In genomic region chr7:127614511-127614890, GRCm38 (mm10) we compare ENCODE assay signal across 9 mouse cellular contexts. TPM values are rescaled to one million over a fixed set of nuclear protein-coding genes. Genes with fewer than 3 reads are reported as not detected.
A peak's percentile ranks its signal among the peaks of the same experiment; 100 is the strongest.
DNase-seq lines count a peak whose midpoint lies in the region; ATAC-seq and TF ChIP-seq lines count a peak whose summit lies in the region.
"Had no signal": no experiment of that assay in that cellular context is flagged by ENCODE, and none has a peak within 500 bp of the region (broad histone marks: within the 10 kb centered on the region; RNA-seq: fewer than 3 reads in every experiment).

No protein-coding gene starts in this region.

- H3K4me3 ChIP-seq in MEL (ENCODE audit: control insufficient read depth in 1 of 2, insufficient read depth in 1 of 2, low read depth in 2 of 2, low read length in 2 of 2): peak overlapping the region; percentile 97 to 99
- peak overlapping the region; percentile 100 for H3K4me3 ChIP-seq in embryonic facial prominence, embryonic 13.5 days
- peak overlapping the region; percentile 98 for H3K4me3 ChIP-seq in limb, embryonic 10.5 days
- H3K4me3 ChIP-seq in midbrain, embryonic 11.5 days (ENCODE audit: low read depth, low read length): peak overlapping the region; percentile 99

- peak overlapping the region; percentile 86 for H3K4me2 ChIP-seq in embryonic facial prominence, embryonic 13.5 days
- H3K4me2 ChIP-seq in midbrain, embryonic 11.5 days: peak overlapping the region; percentile 62

- no peaks in the 10 kb centered on the region for H3K9me3 ChIP-seq in MEL (replicated peaks; ENCODE audit: insufficient read depth, low read length)
- no peaks in the 10 kb centered on the region for H3K9me3 ChIP-seq in embryonic facial prominence, embryonic 13.5 days
- no peaks in the 10 kb centered on the region for H3K9me3 ChIP-seq in limb, embryonic 10.5 days (replicated peaks)
- no peaks in the 10 kb centered on the region for H3K9me3 ChIP-seq in midbrain, embryonic 11.5 days (ENCODE audit: control insufficient read depth, low read length)

- H3K27me3 ChIP-seq in MEL (ENCODE audit: control insufficient read depth in 1 of 2, insufficient read depth in 2 of 2, low read length in 2 of 2): no peaks in the 10 kb centered on the region
- no peaks in the 10 kb centered on the region for H3K27me3 ChIP-seq in embryonic facial prominence, embryonic 13.5 days
- no peaks in the 10 kb centered on the region for H3K27me3 ChIP-seq in limb, embryonic 10.5 days (ENCODE audit: low read depth, poor library complexity, severe bottlenecking)
- H3K27me3 ChIP-seq in midbrain, embryonic 11.5 days (ENCODE audit: control insufficient read depth, insufficient read depth, low read length): no peaks in the 10 kb centered on the region

- ATAC-seq in cerebellum, adult (ENCODE audit: insufficient number of reproducible peaks, low FRiP score, low TSS enrichment): no peak
- 0 out of 2 replicates have a peak, but pooled peaks have one; percentile 12 for ATAC-seq in embryonic facial prominence, embryonic 13.5 days (ENCODE audit: insufficient number of reproducible peaks, insufficient read depth, low FRiP score, low TSS enrichment, low read depth)
- ATAC-seq in midbrain, embryonic 11.5 days (ENCODE audit: low FRiP score): peak; percentile 26

- TF ChIP-seq CTCF in MEL (IDR thresholded peaks at IDR 0.05 in 2 of 3, conservative IDR thresholded peaks at IDR 0.05 in 1 of 3; ENCODE audit: control insufficient read depth in 1 of 3, insufficient read depth in 1 of 3, low read depth in 2 of 3, low read length in 3 of 3, poor library complexity in 1 of 3, severe bottlenecking in 1 of 3): no peak

- H3K9ac ChIP-seq in MEL (ENCODE audit: control insufficient read depth, low read depth, low read length, poor library complexity, severe bottlenecking): peak overlapping the region; percentile 99
- peak overlapping the region; percentile 94 for H3K9ac ChIP-seq in embryonic facial prominence, embryonic 13.5 days
- peak overlapping the region; percentile 98 for H3K9ac ChIP-seq in midbrain, embryonic 11.5 days (ENCODE audit: low read length)

- H3K36me3 ChIP-seq in MEL (ENCODE audit: control insufficient read depth in 1 of 2, insufficient read depth in 2 of 2, low read length in 2 of 2): peaks cover 0 to 8% of the 10 kb centered on the region in 2 experiments; a peak in 2 of 4 replicates
- H3K36me3 ChIP-seq in embryonic facial prominence, embryonic 13.5 days: peaks cover 34% of the 10 kb centered on the region
- H3K36me3 ChIP-seq in limb, embryonic 10.5 days: peaks cover 46% of the 10 kb centered on the region
- H3K36me3 ChIP-seq in midbrain, embryonic 11.5 days (ENCODE audit: control insufficient read depth, insufficient read depth, low read length): peaks cover 26% of the 10 kb centered on the region

- peak; percentile 38 for DNase-seq in cerebellum, adult 9-11 months
- peak; percentile 60 for DNase-seq in MEL (ENCODE audit: low read depth, low spot score)
- peak; percentile 55 to 66 for DNase-seq in heart, postnatal 36 days
- peak; percentile 73 for DNase-seq in limb, embryonic 10.5 days (ENCODE audit: low spot score)
- DNase-seq in midbrain, embryonic 11.5 days (ENCODE audit: low spot score, missing footprints): peak; percentile 94
- peak; percentile 28 to 50 for DNase-seq in thymus, postnatal 10 days (ENCODE audit: low spot score in 2 of 2)

- H3K27ac ChIP-seq in MEL (ENCODE audit: control insufficient read depth, low read depth, low read length): peak overlapping the region; percentile 11
- peak overlapping the region; percentile 85 for H3K27ac ChIP-seq in embryonic facial prominence, embryonic 13.5 days
- H3K27ac ChIP-seq in limb, embryonic 10.5 days: peak overlapping the region; percentile 96
- peak overlapping the region; percentile 83; the same call in 1 of the 2 replicates for H3K27ac ChIP-seq in midbrain, embryonic 11.5 days (ENCODE audit: low read depth, low read length)
- H3K27ac ChIP-seq: macrophage had no signal

- no peak for TF ChIP-seq RAD21 in MEL (IDR thresholded peaks at IDR 0.05; ENCODE audit: low read depth, low read length)

- intact Hi-C loops in heart, postnatal 36 days (cut with DNase I): no loop called here

- peaks cover 0 to 16% of the 10 kb centered on the region in 2 experiments; a peak in 3 of 4 replicates for H3K4me1 ChIP-seq in MEL (ENCODE audit: control insufficient read depth in 1 of 2, insufficient read depth in 2 of 2, low read length in 2 of 2)
- H3K4me1 ChIP-seq in embryonic facial prominence, embryonic 13.5 days: peaks cover 14% of the 10 kb centered on the region
- H3K4me1 ChIP-seq in limb, embryonic 10.5 days: peaks cover 27% of the 10 kb centered on the region
- H3K4me1 ChIP-seq in midbrain, embryonic 11.5 days (ENCODE audit: control insufficient read depth, insufficient read depth, low read length): peaks cover 8% of the 10 kb centered on the region

- peaks cover 23% of the 10 kb centered on the region for H3K79me2 ChIP-seq in MEL (ENCODE audit: control insufficient read depth, insufficient read depth, low read length, poor library complexity)

- peak in 1 of 2 experiments; percentile 6; a peak in 1 of 4 replicates for TF ChIP-seq POLR2A in MEL (IDR thresholded peaks at IDR 0.05; ENCODE audit: control insufficient read depth in 1 of 2, insufficient read depth in 1 of 2, low read depth in 1 of 2, low read length in 2 of 2, poor library complexity in 1 of 2)

- WGBS in embryonic facial prominence, embryonic 13.5 days: 5% methylated on average over 41 of the region's 44 CpGs
- under 1% methylated on average over 42 of the region's 44 CpGs for WGBS in limb, embryonic 10.5 days
- WGBS in midbrain, embryonic 11.5 days: under 1% methylated on average over 39 of the region's 44 CpGs

- no peak for TF ChIP-seq EP300 in MEL (IDR thresholded peaks at IDR 0.05; ENCODE audit: low read depth in 1 of 2, low read length in 2 of 2)

TF ChIP-seq in MEL, 35 proteins besides CTCF, POLR2A, EP300 and RAD21 (continues in another document):
- no peak for TF ChIP-seq JUND (IDR thresholded peaks at IDR 0.05; ENCODE audit: low read depth, low read length)
- no peak for TF ChIP-seq CHD1 (IDR thresholded peaks at IDR 0.05; ENCODE audit: low read depth, low read length)
- no peak for TF ChIP-seq RCOR1 (IDR thresholded peaks at IDR 0.05; ENCODE audit: low read depth, low read length)
- TF ChIP-seq E2F4 (IDR thresholded peaks at IDR 0.05; ENCODE audit: borderline replicate concordance, low read depth, low read length): peak; percentile 41; the same call in 1 of the 2 replicates
- TF ChIP-seq KAT2A (conservative IDR thresholded peaks at IDR 0.05; ENCODE audit: low read depth, low read length): no peak
- no peak for TF ChIP-seq USF1 (IDR thresholded peaks at IDR 0.05; ENCODE audit: low read depth, low read length)
- no peak for TF ChIP-seq MAX (IDR thresholded peaks at IDR 0.05; ENCODE audit: low read length)
- TF ChIP-seq UBTF (IDR thresholded peaks at IDR 0.05; ENCODE audit: borderline replicate concordance, insufficient read depth, low read depth, low read length): 0 out of 2 replicates have a peak, but pooled peaks have one; percentile 36

RNA-seq across cellular contexts. Expression of gene Zfp629, which starts 1.1 kb away (rescaled TPM):
- 9.4 and 12.6 TPM in 2 replicates for total RNA-seq in MEL (2012; rRNA removed)
- 10 to 100 TPM in 1 of 2 experiments, not detected in 1; 10.8 TPM for polyA plus RNA-seq in MEL (2012; ENCODE audit: insufficient read depth in 1 of 2, insufficient read length in 2 of 2, low read depth in 1 of 2, low replicate concordance in 2 of 2, missing spikeins in 1 of 2)
- polyA plus RNA-seq in embryonic facial prominence, embryonic 13.5 days (2015; fragmentation: Nextera tagmentation; extraction: Ambion mirVana): 15.8 and 18.8 TPM in 2 replicates
- 10 to 100 TPM; 18.1 to 22.4 TPM for total RNA-seq in heart, postnatal 36 days (2021)
- 29.0 and 32.9 TPM in 2 replicates for polyA plus RNA-seq in limb, embryonic 10.5 days (2016; fragmentation: Nextera tagmentation; extraction: Ambion mirVana)
- polyA plus RNA-seq in midbrain, embryonic 11.5 days (2014; fragmentation: Nextera tagmentation; extraction: Ambion mirVana): 32.1 and 34.4 TPM in 2 replicates

RNA-seq across cellular contexts. Expression of gene Rnf40, which starts 25.9 kb away (rescaled TPM):
- total RNA-seq in MEL (2012; rRNA removed): 43.8 and 49.5 TPM in 2 replicates
- 10 to 100 TPM in 1 of 2 experiments, not detected in 1; 75.1 TPM for polyA plus RNA-seq in MEL (2012; ENCODE audit: insufficient read depth in 1 of 2, insufficient read length in 2 of 2, low read depth in 1 of 2, low replicate concordance in 2 of 2, missing spikeins in 1 of 2)
- polyA plus RNA-seq in embryonic facial prominence, embryonic 13.5 days (2015; fragmentation: Nextera tagmentation; extraction: Ambion mirVana): 51.2 and 58.1 TPM in 2 replicates
- 10 to 100 TPM; 42.3 to 43.1 TPM for total RNA-seq in heart, postnatal 36 days (2021)
- 62.2 and 69.6 TPM in 2 replicates for polyA plus RNA-seq in limb, embryonic 10.5 days (2016; fragmentation: Nextera tagmentation; extraction: Ambion mirVana)
- polyA plus RNA-seq in midbrain, embryonic 11.5 days (2014; fragmentation: Nextera tagmentation; extraction: Ambion mirVana): 36.5 and 39.2 TPM in 2 replicates

RNA-seq across cellular contexts. Expression of gene Ccdc189, which starts 26.1 kb away (rescaled TPM):
- 3.6 and 6.9 TPM in 2 replicates for total RNA-seq in MEL (2012; rRNA removed)
- 1 to 10 TPM in 1 of 2 experiments, not detected in 1; 4.2 TPM for polyA plus RNA-seq in MEL (2012; ENCODE audit: insufficient read depth in 1 of 2, insufficient read length in 2 of 2, low read depth in 1 of 2, low replicate concordance in 2 of 2, missing spikeins in 1 of 2)
- 8.8 and 12.1 TPM in 2 replicates for polyA plus RNA-seq in embryonic facial prominence, embryonic 13.5 days (2015; fragmentation: Nextera tagmentation; extraction: Ambion mirVana)
- 10 to 100 TPM; 10.4 to 12.1 TPM for total RNA-seq in heart, postnatal 36 days (2021)
- 9.4 and 12.4 TPM in 2 replicates for polyA plus RNA-seq in limb, embryonic 10.5 days (2016; fragmentation: Nextera tagmentation; extraction: Ambion mirVana)
- polyA plus RNA-seq in midbrain, embryonic 11.5 days (2014; fragmentation: Nextera tagmentation; extraction: Ambion mirVana): 13.4 and 15.8 TPM in 2 replicates

RNA-seq across cellular contexts. Expression of gene Phkg2, which starts 41.4 kb away (rescaled TPM):
- 22.9 and 23.3 TPM in 2 replicates for total RNA-seq in MEL (2012; rRNA removed)
- polyA plus RNA-seq in MEL (2012; ENCODE audit: insufficient read depth in 1 of 2, insufficient read length in 2 of 2, low read depth in 1 of 2, low replicate concordance in 2 of 2, missing spikeins in 1 of 2): 10 to 100 TPM in 1 of 2 experiments, not detected in 1; 70.8 TPM
- 39.7 and 40.6 TPM in 2 replicates for polyA plus RNA-seq in embryonic facial prominence, embryonic 13.5 days (2015; fragmentation: Nextera tagmentation; extraction: Ambion mirVana)
- 10 to 100 TPM; 17.7 to 19.0 TPM for total RNA-seq in heart, postnatal 36 days (2021)
- 34.1 and 39.6 TPM in 2 replicates for polyA plus RNA-seq in limb, embryonic 10.5 days (2016; fragmentation: Nextera tagmentation; extraction: Ambion mirVana)
- 55.1 and 56.2 TPM in 2 replicates for polyA plus RNA-seq in midbrain, embryonic 11.5 days (2014; fragmentation: Nextera tagmentation; extraction: Ambion mirVana)

RNA-seq across cellular contexts. Expression of gene Tmem265, which starts 53.3 kb away (rescaled TPM):
- total RNA-seq in MEL (2012; rRNA removed): not detected in 2 replicates
- not detected for polyA plus RNA-seq in MEL (2012; ENCODE audit: insufficient read depth in 1 of 2, insufficient read length in 2 of 2, low read depth in 1 of 2, low replicate concordance in 2 of 2, missing spikeins in 1 of 2)
- polyA plus RNA-seq in embryonic facial prominence, embryonic 13.5 days (2015; fragmentation: Nextera tagmentation; extraction: Ambion mirVana): 7.0 and 8.1 TPM in 2 replicates
- not detected for total RNA-seq in heart, postnatal 36 days (2021)
- 3.1 and 4.1 TPM in 2 replicates for polyA plus RNA-seq in limb, embryonic 10.5 days (2016; fragmentation: Nextera tagmentation; extraction: Ambion mirVana)
- 4.0 and 8.4 TPM in 2 replicates for polyA plus RNA-seq in midbrain, embryonic 11.5 days (2014; fragmentation: Nextera tagmentation; extraction: Ambion mirVana)
- polyA plus RNA-seq: macrophage had no signal

Comparison
In these comparisons a context has a peak if more than half of its experiments do, and no peak if none do; other contexts are left out.
1. DNase-seq: peak in every context shown above with its lines; median percentile 94 in midbrain, embryonic 11.5 days; 73 in limb, embryonic 10.5 days; 60 in heart, postnatal 36 days; 60 in MEL; 39 in thymus, postnatal 10 days; 38 in cerebellum, adult 9-11 months.
2. H3K27ac ChIP-seq: peak in every context shown above with its lines; median percentile 96 in limb, embryonic 10.5 days; 85 in embryonic facial prominence, embryonic 13.5 days; 83 in midbrain, embryonic 11.5 days; 11 in MEL.